Mouse (Mus musculus): ENCODE results near the gene Tlr13. TPM values are rescaled to one million over a fixed set of nuclear protein-coding genes. Genes with fewer than 3 reads are reported as not detected.

Tlr13 gene
- total RNA-seq (2012; rRNA removed) (not detected in 2 replicates), polyA plus RNA-seq (2012; ENCODE audit: insufficient read depth in 1 of 2, insufficient read length in 2 of 2, low read depth in 1 of 2, low replicate concordance in 2 of 2, missing spikeins in 1 of 2) (not detected)

DNA sequence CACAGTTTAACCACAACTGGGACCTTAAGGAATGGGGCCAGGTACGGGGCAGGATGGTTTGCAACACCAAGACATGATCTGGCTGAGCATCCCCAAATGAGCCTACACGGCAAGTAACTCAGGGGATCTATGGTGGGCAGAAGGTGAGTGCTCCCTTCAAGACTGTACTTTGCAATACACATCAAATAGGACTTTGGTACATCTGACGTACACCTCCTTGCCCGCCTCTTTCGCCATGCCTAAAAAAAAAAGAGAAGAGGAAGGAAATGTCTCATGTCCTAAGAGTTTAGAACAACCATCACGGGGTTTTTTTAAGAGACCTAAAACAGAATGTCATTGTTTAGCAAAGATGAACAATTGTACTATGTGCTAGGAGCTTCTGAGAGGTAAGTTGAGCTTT, at the start of gene Tlr13:
Gene Tlr13 (plus strand): TSS at position 269 of the 400 bp plus-strand sequence.
- Histone ChIP-seq H3K27ac (ENCODE audit: control insufficient read depth, low read depth, low read length) (no peak within 1 kb of the TSS), H3K27me3 (ENCODE audit: control insufficient read depth in 1 of 2, insufficient read depth in 2 of 2, low read length in 2 of 2) (no peaks in the 10 kb centered on the region), H3K9me3 (replicated peaks; ENCODE audit: insufficient read depth, low read length) (no peaks in the 10 kb centered on the region), H3K36me3 (ENCODE audit: control insufficient read depth in 1 of 2, insufficient read depth in 2 of 2, low read length in 2 of 2) (peaks cover 0 to 6% of the 10 kb centered on the region in 2 experiments; a peak in 2 of 4 replicates), H3K4me3 (ENCODE audit: control insufficient read depth in 1 of 2, insufficient read depth in 1 of 2, low read depth in 2 of 2, low read length in 2 of 2) (no peak within 1 kb of the TSS), H3K4me1 (ENCODE audit: control insufficient read depth in 1 of 2, insufficient read depth in 2 of 2, low read length in 2 of 2) (peaks cover 2 to 5% of the 10 kb centered on the region in 2 experiments; a peak in 2 of 4 replicates), H3K79me2 (ENCODE audit: control insufficient read depth, insufficient read depth, low read length, poor library complexity) (no peaks in the 10 kb centered on the region), H3K9ac (ENCODE audit: control insufficient read depth, low read depth, low read length, poor library complexity, severe bottlenecking) (no peak within 1 kb of the TSS)
- no peak for DNase-seq (ENCODE audit: low read depth, low spot score)
- TF ChIP-seq JUND (IDR thresholded peaks at IDR 0.05; ENCODE audit: low read depth, low read length) (no peak), RCOR1 (IDR thresholded peaks at IDR 0.05; ENCODE audit: low read depth, low read length) (no peak), EP300 (IDR thresholded peaks at IDR 0.05; ENCODE audit: low read depth in 1 of 2, low read length in 2 of 2) (no peak), RAD21 (IDR thresholded peaks at IDR 0.05; ENCODE audit: low read depth, low read length) (no peak), ZNF384 (IDR thresholded peaks at IDR 0.05; ENCODE audit: low read depth, low read length) (no peak), E2F4 (IDR thresholded peaks at IDR 0.05; ENCODE audit: borderline replicate concordance, low read depth, low read length) (no peak), GABPA (IDR thresholded peaks at IDR 0.05; ENCODE audit: low read depth, low read length) (no peak), ELF1 (IDR thresholded peaks at IDR 0.05; ENCODE audit: low read depth, low read length) (no peak), CHD1 (IDR thresholded peaks at IDR 0.05; ENCODE audit: low read depth, low read length) (no peak), MEF2A (IDR thresholded peaks at IDR 0.05; ENCODE audit: extremely low read depth, insufficient replicate concordance, low read depth, low read length, poor library complexity, severe bottlenecking) (no peak), TAL1 (IDR thresholded peaks at IDR 0.05; ENCODE audit: low read length) (no peak), CTCF (IDR thresholded peaks at IDR 0.05 in 2 of 3, conservative IDR thresholded peaks at IDR 0.05 in 1 of 3; ENCODE audit: control insufficient read depth in 1 of 3, insufficient read depth in 1 of 3, low read depth in 2 of 3, low read length in 3 of 3, poor library complexity in 1 of 3, severe bottlenecking in 1 of 3) (no peak), USF2 (IDR thresholded peaks at IDR 0.05; ENCODE audit: borderline replicate concordance in 1 of 2, insufficient read depth in 1 of 2, low read depth in 1 of 2, low read length in 2 of 2) (no peak), SMC3 (IDR thresholded peaks at IDR 0.05; ENCODE audit: low read depth, low read length) (no peak), MAFK (IDR thresholded peaks at IDR 0.05; ENCODE audit: borderline replicate concordance, low read depth, low read length) (no peak), KAT2A (conservative IDR thresholded peaks at IDR 0.05; ENCODE audit: low read depth, low read length) (no peak), ZC3H11A (IDR thresholded peaks at IDR 0.05; ENCODE audit: low read depth, low read length) (no peak), BHLHE40 (IDR thresholded peaks at IDR 0.05; ENCODE audit: borderline replicate concordance, low read depth, low read length) (no peak), ZMIZ1 (IDR thresholded peaks at IDR 0.05; ENCODE audit: low read depth, low read length) (no peak), UBTF (IDR thresholded peaks at IDR 0.05; ENCODE audit: borderline replicate concordance, insufficient read depth, low read depth, low read length) (no peak)
